Mouse (Mus musculus) mouse embryonic stem cell (cell line): ENCODE measurements around the gene Ercc2.

Experiments used
- in situ Hi-C, 2 experiments: fragments of 300-500 bp; cut with MboI; formaldehyde crosslinking; loops; 1 replicate in 1 of 2; 3 replicates in 1 of 2; pipeline ENCODE4 v1.14.3; 2019 to 2020; ENCODE audit warnings: low sequenced_read_pairs in 2 of 2, low pct_unique_long_range_greater_than_20kb in 1 of 2, mixed read lengths in 1 of 2; ENCODE audit not compliant: unreplicated experiment in 1 of 2

Gene Ercc2

DNA sequence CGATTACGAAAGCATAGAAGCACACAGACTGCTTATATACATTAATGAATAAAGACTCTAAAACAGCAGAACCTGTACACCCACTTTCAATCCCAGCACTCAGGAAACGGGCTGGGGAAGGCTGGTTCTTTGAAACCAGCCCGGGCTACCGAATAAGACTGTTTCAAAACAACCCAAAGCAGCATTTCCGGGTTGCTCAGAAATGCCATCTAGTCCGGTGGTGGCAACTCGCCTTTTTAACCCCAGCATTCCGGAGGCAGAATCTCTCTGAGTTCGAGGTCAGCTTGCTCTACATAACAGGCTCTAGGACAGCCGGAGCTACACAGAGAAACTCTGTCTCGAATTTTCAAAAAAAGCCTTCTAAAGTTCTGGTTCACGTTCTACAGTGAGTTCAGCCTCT is 23.2 kb upstream of the Ercc2 start:
- in situ Hi-C loops, result no loop called here

DNA sequence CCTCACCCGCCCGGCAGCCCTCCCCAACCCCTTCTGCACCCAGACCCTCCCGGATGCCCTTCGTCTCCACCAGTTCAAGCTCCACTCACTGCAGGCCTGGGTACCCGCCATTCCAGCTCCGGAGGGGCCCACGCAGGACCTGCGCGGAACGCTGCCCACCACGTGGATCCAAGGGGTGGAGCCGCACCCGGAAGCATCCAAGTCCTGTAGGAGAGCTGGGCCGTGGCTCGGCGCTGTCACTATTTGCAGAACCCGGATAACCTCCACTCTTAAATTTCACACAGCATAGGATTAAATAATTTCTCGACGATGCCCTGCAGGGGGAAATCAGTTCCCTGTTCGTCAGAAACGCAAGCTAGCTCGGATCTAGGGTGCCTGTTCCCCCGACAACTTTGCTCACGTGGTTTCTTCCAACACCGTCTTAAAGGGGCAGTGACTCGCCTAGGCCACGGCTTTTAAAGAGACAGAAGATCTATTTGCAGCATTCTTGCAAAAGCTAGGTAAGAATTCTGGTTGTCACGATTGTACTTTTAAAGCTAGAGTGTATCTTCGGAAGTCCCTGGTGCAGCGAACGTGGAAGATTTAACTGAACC is 22.4 kb upstream of the Ercc2 start, which contains the start of the genes Cd3eap and Ppp1r13l:
Cd3eap (minus strand) TSS at position 185 of the 593 bp plus-strand sequence.
Ppp1r13l (plus strand) TSS at position 451 of the 593 bp plus-strand sequence.
- in situ Hi-C loops, result no loop called here

DNA sequence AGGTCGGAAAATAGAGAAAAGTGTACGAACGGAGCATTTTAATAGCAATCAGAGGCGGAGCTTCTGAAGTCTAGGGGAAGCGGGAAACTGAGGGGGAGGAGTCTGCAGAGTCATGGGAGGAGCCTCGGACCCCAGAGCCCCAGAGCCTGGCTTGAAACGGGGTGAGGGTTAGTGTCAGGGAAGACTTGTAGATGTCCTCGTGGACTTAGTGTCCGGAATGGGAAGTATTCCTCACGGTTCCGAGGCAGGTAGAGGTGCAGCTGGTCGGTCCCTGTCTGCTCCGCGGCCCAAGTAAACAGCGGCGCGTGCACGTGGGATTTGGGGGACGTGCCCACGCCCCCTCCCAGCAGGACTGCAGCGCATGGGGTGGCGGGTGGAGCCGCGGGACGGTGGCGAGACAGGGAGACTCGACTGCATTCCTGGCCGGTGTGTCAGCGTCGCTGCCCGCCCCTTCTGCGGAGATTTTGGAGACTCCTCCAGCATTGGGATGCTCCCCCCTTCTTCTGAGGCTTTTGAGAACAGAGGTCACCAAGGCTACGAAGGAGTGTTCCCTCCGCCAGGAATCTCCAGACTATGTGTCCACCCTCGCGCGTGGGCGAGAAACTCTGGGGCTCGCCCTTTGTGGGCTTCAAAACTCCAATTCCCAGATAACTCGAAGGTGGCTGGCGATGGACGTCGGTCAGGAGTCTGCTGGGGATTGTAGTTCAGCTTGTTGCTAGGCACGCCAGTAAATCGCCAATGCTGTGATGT is 21.7 kb upstream of the Ercc2 start:
- in situ Hi-C loops, result no loop called here

DNA sequence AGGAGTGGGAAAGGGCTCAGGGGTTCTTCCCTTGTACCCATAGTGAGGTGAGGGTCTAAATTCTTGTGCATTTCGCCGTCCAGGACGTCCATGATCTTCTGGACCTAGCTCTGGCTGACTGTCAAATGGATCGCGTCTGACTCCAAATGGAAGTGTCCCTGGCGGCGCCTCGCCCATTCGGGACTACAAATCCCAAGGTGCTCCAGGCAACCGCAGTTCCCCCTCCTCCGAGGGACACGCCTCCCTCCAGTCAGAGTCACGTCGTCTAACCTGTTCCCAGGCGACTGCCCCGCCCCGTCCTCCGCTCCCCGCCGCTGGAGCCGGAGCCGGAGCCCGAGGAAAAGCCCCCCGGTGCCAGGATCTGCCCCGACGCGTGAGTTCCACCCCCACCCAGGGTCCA is 20.9 kb upstream of the Ercc2 start:
- in situ Hi-C loops, result no loop called here

DNA sequence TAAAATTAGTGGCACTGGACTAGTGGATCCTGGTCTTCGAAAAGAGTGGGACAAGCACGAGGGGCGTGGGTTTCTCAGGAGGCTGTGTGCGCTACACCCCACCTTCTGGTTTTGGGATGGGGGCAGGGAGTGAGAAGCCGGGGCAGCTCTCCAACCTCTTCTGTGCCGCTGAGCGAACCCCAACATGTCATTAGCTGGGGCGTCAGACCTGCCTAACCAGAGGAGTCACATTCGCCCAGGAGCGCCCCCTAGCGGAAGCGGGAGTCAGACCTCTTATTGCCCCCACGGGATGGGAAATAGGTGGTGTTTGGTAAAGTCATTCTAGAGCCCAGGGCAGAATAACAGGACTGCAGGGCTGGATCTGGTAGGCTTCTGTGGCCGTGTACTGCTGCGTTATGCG is 20.1 kb upstream of the Ercc2 start:
- in situ Hi-C loops, result no loop called here

DNA sequence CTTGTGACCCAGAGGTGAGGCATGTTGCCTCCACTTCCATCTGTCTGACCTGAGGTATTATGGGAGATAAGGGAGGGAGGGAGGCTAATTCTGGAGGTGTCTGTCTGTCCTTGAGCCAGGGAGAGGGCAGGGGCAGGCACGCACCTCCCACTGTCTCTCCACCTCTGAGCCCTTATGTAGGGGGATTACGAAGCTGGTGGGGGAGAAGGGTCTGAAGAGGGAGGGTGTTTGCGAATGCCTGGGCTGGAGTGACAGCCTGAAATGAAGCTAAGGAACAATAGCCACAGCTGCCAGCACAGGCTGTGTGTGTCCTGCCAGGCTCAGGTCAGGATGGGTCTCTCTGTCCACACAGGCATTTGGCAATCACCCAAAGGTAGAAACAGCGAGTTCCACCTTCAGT is 19.5 kb upstream of the Ercc2 start:
- in situ Hi-C loops, result no loop called here

DNA sequence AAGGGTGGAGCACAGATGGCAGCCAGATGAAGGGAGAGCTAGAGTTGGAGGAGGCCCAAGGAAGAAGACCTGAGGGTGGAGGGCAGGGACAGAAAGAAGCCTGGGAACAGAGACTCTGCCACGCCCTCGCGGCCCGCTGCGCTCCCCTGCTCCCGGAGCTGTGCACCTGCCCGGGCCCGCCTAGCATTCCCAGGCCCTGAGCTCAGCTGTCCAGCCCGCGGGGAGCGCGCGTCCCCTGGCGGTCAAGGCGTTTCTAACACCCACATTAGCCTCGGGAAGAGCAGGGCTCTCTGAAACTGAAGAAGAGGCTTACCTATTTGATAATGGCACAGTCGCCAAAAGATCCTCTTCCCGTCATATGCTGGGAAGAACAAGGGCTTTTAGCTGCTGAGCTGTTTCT is 17.9 kb upstream of the Ercc2 start:
- in situ Hi-C loops, result no loop called here

DNA sequence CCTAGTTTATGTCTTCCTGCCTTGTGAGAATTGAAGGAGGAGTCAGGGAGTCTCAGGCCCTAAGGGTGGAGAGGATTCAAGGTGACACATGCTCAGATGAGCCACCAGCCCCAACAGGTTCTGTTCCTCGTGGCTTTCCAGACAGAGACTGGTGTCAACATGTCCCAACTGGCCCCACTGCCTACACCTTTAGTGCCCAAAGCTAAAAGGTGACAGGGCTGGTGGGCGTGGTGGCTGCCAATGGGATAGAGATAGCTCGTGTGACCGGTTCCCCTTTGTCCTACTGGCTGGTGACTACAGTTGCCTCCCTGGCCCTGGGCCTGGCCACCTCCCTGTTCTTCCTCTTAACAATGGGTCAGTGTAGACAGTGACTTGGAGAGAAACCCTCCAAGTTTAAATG is 16.4 kb upstream of the Ercc2 start:
- in situ Hi-C loops, result no loop called here

DNA sequence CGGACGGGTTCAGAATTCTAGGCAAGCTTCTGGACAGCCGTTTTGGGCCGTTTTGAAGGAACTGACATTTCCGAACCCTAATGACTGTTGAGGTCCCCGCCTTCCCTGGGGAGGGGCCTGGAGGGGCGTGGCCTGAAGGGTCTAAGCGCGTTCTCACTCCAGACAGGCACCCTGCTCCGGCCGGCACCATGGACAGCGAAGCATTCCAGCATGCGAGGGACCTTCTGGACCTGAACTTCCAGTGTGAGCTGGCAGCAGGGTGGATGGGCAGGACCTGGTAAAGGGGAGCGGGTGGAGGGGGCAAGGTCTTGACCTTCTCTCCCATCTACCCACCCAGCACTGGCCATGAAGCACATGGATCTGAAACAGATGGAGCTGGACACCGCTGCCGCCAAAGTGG is 13.4 kb upstream of the Ercc2 start:
- in situ Hi-C loops, result no loop called here

DNA sequence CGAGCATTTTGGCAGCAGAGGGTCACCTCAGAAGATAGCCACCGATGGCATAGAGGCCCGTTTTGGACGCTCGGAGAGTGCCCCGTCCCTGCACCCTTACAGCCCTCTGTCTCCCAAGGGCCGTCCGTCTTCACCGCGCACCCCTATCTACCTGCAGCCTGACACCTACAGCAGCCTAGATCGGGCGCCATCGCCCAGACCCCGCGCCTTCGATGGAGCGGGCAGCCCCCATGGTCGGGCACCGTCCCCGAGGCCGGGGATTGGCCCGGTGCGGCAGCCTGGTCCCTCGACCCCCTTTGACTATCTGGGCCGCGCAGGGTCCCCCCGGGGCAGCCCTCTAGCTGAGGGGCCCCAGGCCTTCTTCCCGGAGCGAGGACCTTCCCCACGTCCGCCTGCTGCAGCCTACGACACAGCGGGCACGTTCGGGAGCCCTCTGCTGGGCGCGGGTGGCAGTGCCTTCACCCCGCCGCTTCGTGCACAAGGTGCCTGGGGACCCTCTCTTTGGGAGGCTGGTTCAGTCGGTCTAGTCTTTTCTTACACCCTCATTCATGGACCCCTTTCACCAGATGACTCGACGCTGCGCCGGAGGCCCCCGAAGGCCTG is 11.9 kb upstream of the Ercc2 start:
- in situ Hi-C loops, result no loop called here

DNA sequence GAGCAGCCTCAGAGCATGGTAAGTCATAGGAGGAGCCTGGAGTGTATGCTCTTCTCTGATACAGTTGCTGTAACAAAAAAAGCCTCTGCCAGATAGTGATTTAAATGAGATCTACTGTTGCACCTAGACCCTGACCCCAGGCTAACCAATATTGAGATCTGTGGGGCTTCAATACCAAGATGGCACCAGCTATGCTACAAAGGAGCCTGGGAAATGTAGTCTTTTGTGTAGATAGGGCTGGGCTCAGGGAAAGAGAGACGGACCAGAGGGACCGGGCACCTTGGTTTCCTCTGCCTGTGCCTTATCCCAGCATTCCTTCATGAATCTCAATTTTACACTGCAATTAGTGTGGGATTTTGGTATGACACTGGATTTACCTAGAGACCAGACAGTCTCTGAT is 8.4 kb upstream of the Ercc2 start:
- in situ Hi-C loops, result no loop called here

DNA sequence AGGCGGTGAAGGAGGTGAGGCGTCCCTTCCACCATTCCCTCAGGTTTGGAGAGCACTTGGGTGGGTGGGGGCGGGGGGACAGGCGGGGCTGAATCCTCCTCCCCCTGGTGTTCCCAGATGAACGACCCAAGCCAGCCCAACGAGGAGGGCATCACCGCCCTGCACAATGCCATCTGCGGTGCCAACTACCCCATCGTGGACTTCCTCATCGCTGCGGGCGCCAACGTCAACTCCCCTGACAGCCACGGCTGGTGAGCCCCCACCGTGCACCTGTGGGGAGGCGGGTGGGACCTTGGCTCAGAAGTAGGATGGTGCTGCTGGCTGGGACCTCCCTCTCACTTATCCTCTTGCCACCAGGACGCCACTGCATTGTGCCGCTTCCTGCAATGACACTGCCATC is 6.4 kb upstream of the Ercc2 start:
- in situ Hi-C loops, result no loop called here

DNA sequence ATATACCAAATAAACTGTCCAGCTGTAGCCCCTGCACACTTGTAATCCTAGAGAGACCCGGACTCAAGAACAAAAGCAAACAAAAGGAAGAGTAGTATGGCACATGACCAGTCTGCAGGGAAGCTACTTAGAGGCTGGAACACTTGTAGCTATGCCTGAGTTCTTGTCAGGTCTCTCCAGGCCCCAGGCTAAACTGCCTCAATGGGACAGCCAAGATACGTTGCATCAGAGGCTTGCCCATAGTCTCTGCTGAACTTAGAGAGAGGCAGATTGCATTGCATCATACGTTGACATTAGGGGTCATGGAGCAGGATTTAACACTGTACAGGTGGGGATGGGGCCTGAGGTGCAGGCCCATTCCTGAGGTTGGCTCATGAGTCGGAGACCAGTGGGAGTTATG is 5.8 kb upstream of the Ercc2 start:
- in situ Hi-C loops, result no loop called here

DNA sequence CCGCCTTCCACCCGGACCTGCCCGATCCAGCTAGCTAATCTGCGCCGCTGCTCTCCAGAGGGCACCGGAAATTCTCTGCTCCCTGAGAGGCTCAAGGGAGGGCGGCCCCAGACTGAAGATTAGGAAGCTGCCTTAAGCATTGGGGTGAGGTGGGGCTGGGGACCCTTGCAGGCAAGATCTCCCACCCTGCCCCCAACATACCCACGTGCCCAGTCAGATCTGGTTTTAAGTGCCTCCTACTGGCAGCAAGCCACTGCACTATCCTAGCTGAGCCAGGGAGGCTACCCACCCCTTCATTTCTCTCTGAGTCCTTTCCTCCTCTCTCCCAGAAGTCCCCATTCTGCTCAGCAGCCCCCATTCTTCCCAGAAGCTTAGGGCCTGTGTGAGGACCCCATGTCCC is 3.8 kb upstream of the Ercc2 start:
- in situ Hi-C loops, result no loop called here

DNA sequence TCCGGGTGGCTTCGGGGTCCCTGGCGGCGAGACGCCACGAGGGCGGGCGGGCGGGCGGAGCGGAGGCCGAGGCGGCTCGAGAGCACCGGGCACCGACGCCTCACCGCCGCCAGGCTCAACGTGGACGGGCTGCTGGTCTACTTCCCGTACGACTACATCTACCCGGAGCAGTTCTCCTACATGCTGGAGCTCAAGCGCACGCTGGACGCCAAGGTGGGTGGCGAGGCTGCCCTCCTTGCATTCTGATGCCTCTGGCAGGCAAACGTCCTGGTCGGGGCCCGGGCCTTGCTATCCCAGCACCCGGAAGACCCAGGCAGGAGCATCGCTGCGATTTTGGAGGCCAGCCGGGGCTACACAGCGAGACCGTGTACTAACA is 344 bp downstream of the Ercc2 start:
- in situ Hi-C loops, result no loop called here

DNA sequence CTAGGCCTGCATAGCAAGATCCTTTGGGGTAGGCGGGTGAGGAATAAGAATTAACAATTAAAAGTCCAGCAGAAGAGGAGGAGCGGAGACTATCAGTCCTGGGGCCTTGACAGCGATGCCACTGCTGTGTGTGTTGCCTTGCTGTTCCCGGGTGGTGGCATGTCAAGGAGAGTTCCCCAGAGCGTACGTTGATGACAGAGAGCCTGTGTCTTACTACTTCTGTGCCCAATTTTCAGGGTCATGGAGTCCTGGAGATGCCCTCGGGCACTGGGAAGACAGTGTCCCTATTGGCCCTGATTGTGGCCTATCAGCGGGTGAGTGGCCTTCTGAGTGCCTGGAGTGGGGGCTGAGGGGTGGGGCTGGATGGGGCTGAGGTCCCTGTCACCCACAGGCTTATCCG is 1.9 kb downstream of the Ercc2 start:
- in situ Hi-C loops, result no loop called here

DNA sequence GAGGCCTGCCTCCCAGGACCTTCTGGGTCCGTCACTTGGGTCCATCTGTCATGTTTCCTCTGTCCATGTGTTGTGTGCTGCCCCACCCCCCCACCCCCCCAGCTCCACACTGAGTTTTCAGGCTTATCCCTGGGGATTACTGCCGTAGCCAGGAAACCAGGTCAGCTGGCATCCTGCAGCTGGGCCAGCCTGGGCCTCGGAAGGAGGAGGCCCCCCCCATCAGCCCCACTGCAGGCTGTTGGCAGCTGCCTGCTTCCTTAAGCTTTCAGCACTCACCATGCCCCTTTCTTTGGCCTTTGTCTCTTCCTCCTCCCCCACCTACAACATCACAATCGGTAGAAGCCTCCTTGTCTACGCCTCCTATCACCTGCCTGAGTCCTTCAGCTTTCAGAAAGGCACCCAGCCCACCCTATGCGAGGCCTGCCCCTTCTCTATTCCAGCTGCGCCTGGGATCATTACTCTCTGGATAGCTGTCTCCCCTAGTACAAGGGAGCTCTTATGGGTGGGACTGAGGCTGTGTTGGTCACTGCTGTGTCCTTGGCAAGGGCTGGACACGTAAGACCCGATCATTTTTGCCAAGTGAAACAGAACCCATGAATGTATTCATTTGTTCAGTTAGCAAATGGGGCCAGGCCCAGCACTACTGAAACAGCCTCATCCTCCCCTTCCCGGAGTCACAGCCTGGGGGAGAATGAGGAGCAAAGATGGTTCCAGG is 7.0 kb downstream of the Ercc2 start:
- in situ Hi-C loops, result no loop called here

DNA sequence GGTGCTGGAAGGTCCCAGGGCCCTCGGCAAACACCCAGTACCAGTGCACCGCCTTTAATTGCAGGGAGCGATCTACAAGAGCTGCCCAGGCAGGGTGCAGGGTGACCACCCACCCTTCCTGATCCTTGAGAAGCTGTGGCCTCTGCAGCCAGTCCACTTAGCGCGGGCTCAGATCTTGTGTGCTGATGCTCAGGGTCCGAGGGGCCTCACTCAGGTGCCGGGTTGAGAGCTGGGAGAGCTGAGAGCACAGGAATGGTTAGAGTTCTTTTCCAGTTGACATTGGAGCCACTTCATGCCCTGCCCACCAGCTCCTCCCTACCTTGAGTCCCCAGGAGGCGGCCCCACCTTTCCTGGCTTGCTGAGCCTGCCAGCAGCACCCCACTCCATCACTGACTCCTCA is 12.7 kb downstream of the Ercc2 start:
- in situ Hi-C loops, result no loop called here

DNA sequence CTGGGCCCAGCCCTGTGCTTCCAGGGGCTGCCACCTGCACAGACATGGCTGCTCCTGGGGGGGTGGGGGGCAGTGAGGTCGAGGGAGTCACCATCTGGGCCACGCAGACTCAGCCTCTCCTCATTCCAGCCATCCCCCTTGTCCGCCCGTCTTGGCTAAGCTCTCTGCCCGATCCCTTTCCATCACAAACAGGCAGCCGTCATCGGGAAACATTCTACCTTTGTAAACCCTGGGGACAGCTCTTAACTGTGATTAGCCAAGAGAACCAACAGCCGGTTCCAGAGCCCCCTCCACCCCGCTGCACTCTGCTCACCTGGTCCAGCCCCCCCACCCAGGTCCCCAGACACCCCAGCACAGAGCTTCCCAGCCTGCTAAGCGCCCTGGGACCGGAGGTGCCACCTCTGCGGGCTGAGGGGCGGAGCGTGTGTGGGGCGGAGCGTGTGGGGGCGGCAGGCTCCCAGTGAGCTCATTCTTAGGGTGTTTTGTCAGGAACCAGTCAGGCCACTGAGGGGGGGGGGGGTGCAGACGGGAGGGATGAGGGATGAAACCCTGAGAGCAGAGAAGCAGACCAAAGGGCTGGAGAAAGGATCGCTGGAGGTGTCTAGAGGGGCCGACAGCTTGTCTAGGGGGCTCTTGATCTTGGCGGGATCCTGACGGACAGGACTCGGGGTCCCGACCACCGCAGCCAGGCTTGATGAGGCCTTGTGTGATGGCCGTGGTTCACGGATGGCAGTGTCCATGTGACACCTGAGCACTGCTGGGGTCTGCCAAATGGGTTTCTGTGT is 17.9 kb downstream of the Ercc2 start:
- in situ Hi-C loops, result loop anchor here in 1 of 2 experiments (25.0 kb wide), 1 partner anchor 388 kb away; the partner anchor contains the start of gene Cblc
